Mouse (Mus musculus) ES-E14 (cell line): ENCODE measurements around the gene Ano9.

Experiments
- CHD2 ChIP-seq: IDR thresholded peaks from 2 replicates; pipeline ENCODE4 v1.6.1; 2014; ENCODE audit warnings: mild to moderate bottlenecking, low read depth, low read length, inconsistent platforms
- HCFC1 ChIP-seq: IDR thresholded peaks from 2 replicates; pipeline ENCODE4 v1.6.1; 2012; ENCODE audit warnings: low read length, inconsistent platforms, borderline replicate concordance; ENCODE audit not compliant: insufficient read depth
- MAFK ChIP-seq: IDR thresholded peaks from 2 replicates; pipeline ENCODE4 v1.6.1; 2014; ENCODE audit warnings: mild to moderate bottlenecking, low read depth, low read length, inconsistent platforms; ENCODE audit not compliant: insufficient read depth
- ZC3H11A ChIP-seq: IDR thresholded peaks from 2 replicates; pipeline ENCODE4 v1.6.1; 2012; ENCODE audit warnings: low read depth, mild to moderate bottlenecking, inconsistent platforms, low read length, borderline replicate concordance

GRCm38 (mm10) chr7:141131904-141132755, 14.5 kb upstream of the Ano9 start:
- TF ChIP-seq CHD2, result no peak
- no peak for TF ChIP-seq HCFC1
- TF ChIP-seq MAFK, result no peak
- TF ChIP-seq ZC3H11A, result no peak
